Mouse (Mus musculus) effector memory CD4-positive, alpha-beta T cell, adult 7 months (primary cell): ENCODE measurements around the gene Trim33. TPM values are rescaled to one million over a fixed set of nuclear protein-coding genes. Genes with fewer than 3 reads are reported as not detected.

Source experiments
- polyA plus RNA-seq: library from polyadenylated mRNA; unstranded; fragments of 100-300 nt; shearing (Covaris generic); gene quantifications from one replicate; pipeline ENCODE4 v1.2.1, GENCODE M21; 2017

The Trim33 gene
- 14.8 TPM for polyA plus RNA-seq

DNA sequence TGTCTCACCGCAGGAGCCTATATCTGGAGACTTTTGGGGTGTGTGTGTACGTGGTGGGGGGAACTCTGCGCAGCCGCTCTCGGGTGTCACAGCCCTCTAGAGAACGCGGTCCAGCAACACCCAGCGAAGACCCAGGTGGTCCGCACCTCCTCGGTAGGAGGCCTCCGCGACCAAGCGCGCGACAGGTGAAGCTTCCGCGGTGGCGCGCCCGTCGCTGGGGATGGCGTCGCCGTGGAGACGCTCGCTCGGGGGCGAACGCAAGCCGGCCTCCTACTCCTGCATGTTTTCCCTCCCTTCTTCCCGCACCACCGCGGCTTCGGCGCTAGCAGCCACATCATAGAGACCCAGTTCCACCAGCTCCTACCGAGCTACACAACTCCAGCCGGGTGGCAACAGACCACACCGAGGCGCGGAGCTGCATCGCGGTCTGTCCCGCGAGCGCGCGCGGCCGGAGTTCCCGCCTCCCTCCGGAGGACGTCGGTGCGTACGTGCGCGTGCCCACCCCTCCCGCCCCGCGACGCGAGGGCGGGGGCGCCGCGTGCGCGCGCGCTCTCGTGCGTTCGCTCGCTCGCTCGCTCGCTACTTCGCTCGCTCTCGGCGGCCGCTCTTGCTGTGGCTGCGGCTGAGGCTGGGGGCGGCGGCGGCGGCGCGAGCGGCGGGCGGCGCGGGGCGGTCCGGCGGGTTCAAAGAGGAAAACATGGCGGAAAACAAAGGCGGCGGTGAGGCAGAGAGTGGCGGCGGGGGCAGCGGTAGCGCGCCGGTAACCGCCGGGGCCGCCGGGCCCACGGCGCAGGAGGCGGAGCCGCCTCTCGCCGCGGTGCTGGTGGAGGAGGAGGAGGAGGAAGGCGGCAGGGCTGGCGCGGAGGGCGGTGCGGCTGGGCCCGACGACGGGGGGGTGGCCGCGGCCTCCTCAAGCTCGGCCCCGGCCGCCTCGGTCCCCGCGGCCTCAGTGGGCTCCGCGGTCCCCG lies at the start of gene Trim33:
Gene Trim33, plus strand, starts transcription at position 112 of the 968 bp plus-strand sequence.

Other genes starting within 250 kb of the Trim33 start
- gene Nras, start 221.0 kb upstream of the Trim33 start, polyA plus RNA-seq = 48.7 TPM
- gene Ampd1, start 205.3 kb upstream of the Trim33 start, polyA plus RNA-seq = not detected
- 0.80 TPM for gene Dennd2c, start 176.7 kb upstream of the Trim33 start, polyA plus RNA-seq
- gene Bcas2, start 107.6 kb upstream of the Trim33 start, polyA plus RNA-seq = 138 TPM